Mouse (Mus musculus): ENCODE measurements at regions not wholly inside any gene's neighbourhood (a gene's known extent, or its start where the extent isn't known, plus 50 kb on each side); places are given as distances from the start of the nearest gene placed in this dataset.

GRCm38 (mm10) chr7:69576596-69576995, 789.9 kb downstream of the Nr2f2 start:
- DNase-seq (ENCODE audit: low spot score): no peak

GRCm38 (mm10) chr7:69573730-69574129, 792.8 kb downstream of the Nr2f2 start:
- DNase-seq (ENCODE audit: low spot score): no peak

DNA sequence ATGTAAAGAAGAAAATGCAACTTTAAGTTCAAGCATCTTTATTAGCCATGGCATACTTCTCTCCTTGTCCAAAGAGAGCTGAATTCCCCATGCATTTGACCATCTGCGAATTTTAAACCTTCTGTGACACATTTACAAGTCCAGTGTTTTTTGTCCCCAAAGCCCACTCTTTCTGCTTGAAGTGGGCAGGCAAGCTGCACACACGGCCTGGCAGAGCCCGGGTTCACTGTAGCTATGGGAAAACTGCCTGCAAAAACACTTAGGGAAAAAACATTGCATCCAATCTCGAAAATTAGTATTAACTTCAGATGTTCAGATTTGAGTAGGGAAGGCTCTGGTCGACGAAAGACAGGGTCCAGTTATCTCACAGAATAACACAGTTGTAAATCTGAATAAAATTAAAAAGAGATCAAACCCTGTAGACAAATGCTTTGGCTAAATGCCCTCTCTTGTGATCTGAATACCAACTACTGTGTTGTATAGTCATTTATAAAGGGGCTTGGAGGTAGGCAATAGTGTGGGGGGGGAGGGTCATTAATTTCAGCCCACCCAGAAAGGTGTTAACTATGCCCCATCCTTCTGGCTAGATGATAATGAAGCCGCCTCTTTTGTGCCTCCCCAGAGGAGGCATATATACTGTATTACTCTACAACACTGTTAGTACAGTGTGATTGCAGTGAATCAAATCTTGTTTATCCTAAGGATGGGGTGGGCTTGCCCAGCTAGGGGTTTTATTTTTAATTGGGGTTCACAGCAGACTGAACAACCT, 793.7 kb downstream of the Nr2f2 start:
- no peak for DNase-seq (ENCODE audit: low spot score)

DNA sequence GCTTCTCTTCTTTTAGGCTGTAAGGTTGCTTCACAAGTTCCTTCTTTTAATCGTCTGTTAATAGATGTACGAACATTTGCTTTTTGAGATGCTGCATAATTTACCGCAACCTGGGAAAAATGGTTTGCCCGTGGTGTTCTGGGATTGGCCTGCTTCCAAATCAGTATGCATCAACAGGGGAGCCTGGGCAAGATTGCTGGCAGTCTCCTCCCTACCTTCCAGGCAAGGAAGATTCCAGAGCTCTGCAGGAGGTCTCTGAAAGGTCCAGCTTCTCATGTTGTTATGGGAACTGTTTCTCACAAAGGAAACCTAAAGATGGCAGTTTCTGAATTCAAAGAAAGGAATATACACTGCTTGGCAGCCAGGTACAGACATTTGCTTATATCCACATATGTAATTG, 799.6 kb downstream of the Nr2f2 start:
- no peak for DNase-seq (ENCODE audit: low spot score)

GRCm38 (mm10) chr7:69564432-69564831, 802.1 kb downstream of the Nr2f2 start:
- DNase-seq (ENCODE audit: low spot score): no peak

GRCm38 (mm10) chr7:69554776-69555175, 805.7 kb upstream of the Arrdc4 start:
- DNase-seq (ENCODE audit: low spot score): no peak

- no peak for DNase-seq (ENCODE audit: low spot score)
These were observed 804.9 kb upstream of the Arrdc4 start for GRCm38 (mm10) chr7:69553981-69554380.

DNA sequence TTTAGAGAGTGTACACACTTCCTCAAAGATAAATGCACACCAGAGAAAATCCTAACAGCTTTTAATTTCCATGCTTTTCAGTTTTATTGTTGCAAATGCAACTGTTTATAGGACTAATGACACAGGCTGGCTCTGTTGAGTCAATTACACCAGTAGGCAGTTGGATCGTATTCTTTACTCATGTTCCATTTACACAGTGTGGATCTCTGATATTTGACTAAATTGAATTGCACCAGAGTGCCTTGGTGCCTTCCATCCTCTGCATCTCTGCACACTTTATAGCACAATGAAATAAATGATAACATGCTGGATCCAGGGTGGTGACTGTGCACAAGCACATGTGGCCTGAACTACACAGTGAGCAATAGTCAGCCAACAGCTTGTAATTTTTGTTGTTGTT, 787.0 kb upstream of the Arrdc4 start:
- no peak for DNase-seq (ENCODE audit: low spot score)

DNA sequence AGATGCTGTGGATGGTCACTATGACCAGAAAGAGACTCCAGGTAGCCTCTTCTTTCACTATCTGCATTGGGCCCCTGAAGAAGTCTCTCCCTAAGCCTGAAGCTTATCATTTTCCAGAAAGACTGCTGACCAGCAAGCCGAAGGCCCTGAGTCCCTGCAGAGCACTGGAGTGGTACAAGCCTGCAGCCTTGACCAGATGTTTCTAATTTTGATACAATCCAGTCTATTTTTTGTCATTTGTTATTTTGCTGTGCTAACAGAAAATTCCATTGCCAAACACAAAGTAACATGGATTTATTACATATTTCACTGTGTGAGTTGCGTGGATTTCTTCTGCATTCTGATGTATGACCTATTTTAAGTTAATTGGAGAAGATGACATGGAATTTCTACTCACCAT, 764.9 kb upstream of the Arrdc4 start:
- no peak for DNase-seq (ENCODE audit: low spot score)

DNA sequence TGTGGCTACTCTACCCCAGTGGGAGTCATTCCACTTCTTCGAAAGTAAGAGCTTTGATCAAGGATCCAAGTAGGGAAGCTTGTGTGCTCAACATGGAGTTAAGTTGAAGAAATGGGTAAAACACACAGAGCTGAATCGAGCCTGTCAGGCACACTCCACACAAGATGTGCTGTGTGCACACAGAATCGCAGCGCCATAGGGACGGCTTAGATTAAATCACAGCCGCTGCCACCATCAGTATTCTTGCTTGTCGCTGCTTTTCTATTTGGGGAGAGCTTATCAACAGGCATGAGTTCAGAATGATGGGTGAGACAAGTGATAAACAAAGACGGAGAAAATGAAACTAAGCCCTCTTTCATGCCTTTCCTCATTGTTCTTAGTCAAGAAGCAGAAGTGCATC, 761.3 kb upstream of the Arrdc4 start:
- DNase-seq (ENCODE audit: low spot score): no peak

- no peak for DNase-seq (ENCODE audit: low spot score)
These were observed 744.3 kb upstream of the Arrdc4 start for GRCm38 (mm10) chr7:69493062-69493930.

DNA sequence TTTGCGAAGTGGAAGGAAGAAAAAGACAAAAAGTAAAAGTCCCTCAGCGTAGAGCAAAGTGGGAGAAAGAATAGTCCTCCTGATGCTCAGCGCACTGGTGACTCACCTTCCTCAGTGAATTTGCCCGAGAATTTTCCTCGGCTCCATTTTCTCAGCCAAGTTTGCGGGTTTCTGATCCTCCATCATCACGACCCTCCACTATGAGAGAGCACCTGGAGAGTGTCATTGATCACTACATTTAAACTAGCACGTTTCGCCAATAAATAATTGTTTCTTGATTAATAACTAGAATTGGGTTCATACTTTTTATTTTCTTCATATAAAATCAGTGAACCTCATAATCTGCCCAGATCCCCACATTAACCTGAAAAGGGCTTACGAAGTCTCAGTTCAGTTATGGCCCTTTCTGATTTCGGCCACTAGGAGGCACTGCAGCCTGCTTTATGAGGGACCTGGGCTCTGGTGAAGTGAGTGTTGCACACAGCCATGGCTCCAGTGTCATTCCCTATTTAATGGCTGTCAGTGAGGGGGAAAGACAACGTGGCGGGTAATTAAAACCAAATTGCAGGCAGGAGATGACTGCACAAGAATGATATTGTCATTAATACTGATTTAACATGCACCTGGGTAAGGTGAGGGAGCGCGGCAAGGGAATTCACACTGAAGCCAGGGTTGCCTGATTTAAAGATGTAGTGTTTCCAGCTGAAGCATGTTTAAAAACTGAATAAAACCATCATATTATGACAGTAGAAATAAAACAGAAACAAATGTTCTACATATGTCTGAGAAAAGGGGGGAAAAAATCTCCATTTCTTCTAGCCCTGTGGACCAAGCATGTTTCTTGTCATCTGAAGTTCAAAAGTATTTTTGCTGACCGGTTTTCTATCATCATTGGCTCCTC, 741.8 kb upstream of the Arrdc4 start:
- DNase-seq (ENCODE audit: low spot score): peak; percentile 7

DNA sequence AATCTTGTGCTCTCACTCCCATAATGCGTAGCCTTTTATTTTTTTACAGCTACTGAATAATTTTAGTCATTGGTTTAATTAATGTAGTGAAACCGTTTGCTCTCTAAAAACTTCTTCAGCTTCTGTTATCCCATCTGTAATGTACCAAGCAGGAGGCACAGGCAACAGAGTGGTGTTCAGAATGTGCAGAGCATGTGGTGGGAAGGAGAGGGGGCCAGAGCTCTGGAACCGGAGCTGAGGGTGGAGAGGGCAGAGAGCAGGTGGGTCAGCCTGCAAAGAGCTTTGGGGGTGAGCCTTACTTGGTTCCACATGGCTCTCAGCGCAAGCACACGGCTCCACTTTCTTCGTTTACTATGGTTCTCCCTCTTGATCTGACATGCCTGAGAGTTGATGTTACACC, 739.6 kb upstream of the Arrdc4 start:
- DNase-seq (ENCODE audit: low spot score): no peak

GRCm38 (mm10) chr7:69487111-69487510, 738.1 kb upstream of the Arrdc4 start:
- DNase-seq (ENCODE audit: low spot score): no peak

DNA sequence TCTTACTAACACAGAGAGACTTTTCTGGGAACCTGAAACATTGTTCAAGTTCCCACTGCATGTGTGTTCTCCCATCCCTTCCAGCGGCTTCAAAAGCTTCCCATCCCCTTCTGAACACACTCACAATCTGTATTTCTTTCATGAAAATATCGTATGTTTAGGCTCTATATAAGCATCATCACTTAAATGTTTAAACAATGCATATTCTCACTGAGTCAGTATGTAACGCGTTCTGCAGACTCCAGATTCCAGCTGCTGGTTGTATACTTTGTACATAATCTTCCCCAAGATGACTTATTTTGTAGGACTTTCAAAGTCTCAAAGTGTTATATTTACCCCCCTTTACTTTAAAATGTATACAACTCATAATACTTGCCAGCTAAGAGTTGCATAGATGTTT, 735.5 kb upstream of the Arrdc4 start:
- DNase-seq (ENCODE audit: low spot score): no peak
